Mouse (Mus musculus): ENCODE measurements around the gene Creg1.
A peak's percentile ranks its signal among the peaks of the same experiment; 100 is the strongest.

Creg1 gene

GRCm38 (mm10) chr1:165763635-165764372 lies at the start of gene Creg1:
TSS of gene Creg1 (plus strand) at chr1:165763746.
- peak; percentile 83 to 91 for DNase-seq (ENCODE audit: low spot score in 2 of 2)

GRCm38 (mm10) chr1:165713798-165714197 lies 49.7 kb upstream of the Creg1 start:
- DNase-seq (ENCODE audit: low spot score in 2 of 2) = no peak

GRCm38 (mm10) chr1:165716426-165716825 lies 47.1 kb upstream of the Creg1 start:
- DNase-seq (ENCODE audit: low spot score in 2 of 2) = no peak

- DNase-seq (ENCODE audit: low spot score in 2 of 2) = peak in 1 of 2 experiments; percentile 37
Measured at GRCm38 (mm10) chr1:165717711-165718542, 45.6 kb upstream of the Creg1 start.

- DNase-seq (ENCODE audit: low spot score in 2 of 2) = no peak
Measured at GRCm38 (mm10) chr1:165718543-165719105, 44.9 kb upstream of the Creg1 start.

- DNase-seq (ENCODE audit: low spot score in 2 of 2) = no peak
Measured at GRCm38 (mm10) chr1:165722531-165723123, 40.9 kb upstream of the Creg1 start.

- no peak for DNase-seq (ENCODE audit: low spot score in 2 of 2)
Measured at GRCm38 (mm10) chr1:165724219-165725033, 39.1 kb upstream of the Creg1 start.

GRCm38 (mm10) chr1:165725039-165725644 lies 38.4 kb upstream of the Creg1 start:
- DNase-seq (ENCODE audit: low spot score in 2 of 2) = no peak

GRCm38 (mm10) chr1:165726986-165727385 lies 36.6 kb upstream of the Creg1 start:
- DNase-seq (ENCODE audit: low spot score in 2 of 2) = no peak

GRCm38 (mm10) chr1:165728057-165728639 lies 35.4 kb upstream of the Creg1 start:
- DNase-seq (ENCODE audit: low spot score in 2 of 2) = no peak

GRCm38 (mm10) chr1:165730129-165730528 lies 33.4 kb upstream of the Creg1 start:
- no peak for DNase-seq (ENCODE audit: low spot score in 2 of 2)

- DNase-seq (ENCODE audit: low spot score in 2 of 2) = no peak
Measured at GRCm38 (mm10) chr1:165731553-165731952, 32.0 kb upstream of the Creg1 start.

- no peak for DNase-seq (ENCODE audit: low spot score in 2 of 2)
Measured at GRCm38 (mm10) chr1:165734840-165735239, 28.7 kb upstream of the Creg1 start.

- peak; percentile 64 to 88 for DNase-seq (ENCODE audit: low spot score in 2 of 2)
Measured at GRCm38 (mm10) chr1:165735826-165736818, 27.4 kb upstream of the Creg1 start.

GRCm38 (mm10) chr1:165737451-165737850 lies 26.1 kb upstream of the Creg1 start:
- no peak for DNase-seq (ENCODE audit: low spot score in 2 of 2)

GRCm38 (mm10) chr1:165737867-165738266 lies 25.7 kb upstream of the Creg1 start:
- DNase-seq (ENCODE audit: low spot score in 2 of 2) = no peak

GRCm38 (mm10) chr1:165738985-165739384 lies 24.6 kb upstream of the Creg1 start:
- no peak for DNase-seq (ENCODE audit: low spot score in 2 of 2)

GRCm38 (mm10) chr1:165741989-165742388 lies 21.6 kb upstream of the Creg1 start:
- DNase-seq (ENCODE audit: low spot score in 2 of 2) = no peak

GRCm38 (mm10) chr1:165748053-165748452 lies 15.5 kb upstream of the Creg1 start:
- no peak for DNase-seq (ENCODE audit: low spot score in 2 of 2)
